Mouse (Mus musculus) splenic B cell, adult 2 months (primary cell): Measurements from ENCODE around the gene Itprid1.

Experiments
- DNase-seq: peaks from one replicate; pipeline ENCODE4 v3.0.0-alpha.2; 2011; ENCODE audit warnings: low read depth, low spot score
- H3K27me3 ChIP-seq: 2 replicates; pipeline ENCODE4 v1.6.1; 2012; ENCODE audit warnings: mild to moderate bottlenecking, low read length, moderate library complexity, mixed read lengths; ENCODE audit not compliant: control insufficient read depth, poor library complexity, insufficient read depth, severe bottlenecking
- H3K36me3 ChIP-seq: 2 replicates; pipeline ENCODE4 v1.6.1; 2012; ENCODE audit warnings: mild to moderate bottlenecking, low read length, moderate library complexity, mixed read lengths; ENCODE audit not compliant: control insufficient read depth, poor library complexity, insufficient read depth, severe bottlenecking

The Itprid1 gene

GRCm38 (mm10) chr6:55816911-55817310 lies 19.8 kb upstream of the Itprid1 start:
- Histone ChIP-seq H3K27me3 (no peaks in the 10 kb centered on the region), H3K36me3 (no peaks in the 10 kb centered on the region)
- no peak for DNase-seq

GRCm38 (mm10) chr6:55829722-55830121 lies 7.0 kb upstream of the Itprid1 start:
- H3K27me3 ChIP-seq, result no peaks in the 10 kb centered on the region
- no peaks in the 10 kb centered on the region for H3K36me3 ChIP-seq
- DNase-seq, result no peak

- no peak for DNase-seq
- H3K27me3 ChIP-seq, result no peaks in the 10 kb centered on the region
- H3K36me3 ChIP-seq, result no peaks in the 10 kb centered on the region
These were observed 15.9 kb downstream of the Itprid1 start for GRCm38 (mm10) chr6:55852589-55852988.

- H3K27me3 ChIP-seq, result no peaks in the 10 kb centered on the region
- no peak for DNase-seq
- no peaks in the 10 kb centered on the region for H3K36me3 ChIP-seq
These were observed 19.4 kb downstream of the Itprid1 start for GRCm38 (mm10) chr6:55856085-55856484.

- H3K27me3 ChIP-seq, result no peaks in the 10 kb centered on the region
- no peaks in the 10 kb centered on the region for H3K36me3 ChIP-seq
- no peak for DNase-seq
These were observed 28.5 kb downstream of the Itprid1 start for GRCm38 (mm10) chr6:55865206-55865605.

- H3K27me3 ChIP-seq, result no peaks in the 10 kb centered on the region
- H3K36me3 ChIP-seq, result no peaks in the 10 kb centered on the region
- no peak for DNase-seq
These were observed 42.8 kb downstream of the Itprid1 start for GRCm38 (mm10) chr6:55879356-55879960.

GRCm38 (mm10) chr6:55880886-55881285 lies 44.2 kb downstream of the Itprid1 start:
- no peak for DNase-seq
- H3K27me3 ChIP-seq, result no peaks in the 10 kb centered on the region
- H3K36me3 ChIP-seq, result no peaks in the 10 kb centered on the region

GRCm38 (mm10) chr6:55887598-55887997 lies 50.9 kb downstream of the Itprid1 start:
- no peaks in the 10 kb centered on the region for H3K27me3 ChIP-seq
- DNase-seq, result no peak
- H3K36me3 ChIP-seq, result no peaks in the 10 kb centered on the region

- Histone ChIP-seq H3K36me3 (no peaks in the 10 kb centered on the region), H3K27me3 (no peaks in the 10 kb centered on the region)
- no peak for DNase-seq
These were observed 65.1 kb downstream of the Itprid1 start for GRCm38 (mm10) chr6:55901568-55902328.

- Histone ChIP-seq H3K27me3 (no peaks in the 10 kb centered on the region), H3K36me3 (no peaks in the 10 kb centered on the region)
- no peak for DNase-seq
These were observed 65.6 kb downstream of the Itprid1 start for GRCm38 (mm10) chr6:55902329-55902605.

- no peaks in the 10 kb centered on the region for H3K27me3 ChIP-seq
- no peak for DNase-seq
- no peaks in the 10 kb centered on the region for H3K36me3 ChIP-seq
These were observed 82.5 kb downstream of the Itprid1 start for GRCm38 (mm10) chr6:55919206-55919605.

- no peaks in the 10 kb centered on the region for H3K36me3 ChIP-seq
- no peaks in the 10 kb centered on the region for H3K27me3 ChIP-seq
- no peak for DNase-seq
These were observed 83.6 kb downstream of the Itprid1 start for GRCm38 (mm10) chr6:55920282-55920720.

GRCm38 (mm10) chr6:55920866-55921630 lies 84.4 kb downstream of the Itprid1 start:
- DNase-seq, result no peak
- H3K36me3 ChIP-seq, result no peaks in the 10 kb centered on the region

GRCm38 (mm10) chr6:55944709-55945108 lies 108.0 kb downstream of the Itprid1 start:
- no peak for DNase-seq
- Histone ChIP-seq H3K27me3 (no peaks in the 10 kb centered on the region), H3K36me3 (no peaks in the 10 kb centered on the region)

More at GRCm38 (mm10) chr6:55920866-55921630, 84.4 kb downstream of the Itprid1 start:
- H3K27me3 ChIP-seq, result no peaks in the 10 kb centered on the region
